Mouse (Mus musculus) duodenum, adult 2 months (tissue): ENCODE results near the gene Mettl4. TPM values are rescaled to one million over a fixed set of nuclear protein-coding genes. Genes with fewer than 3 reads are reported as not detected.

Experiments
- polyA plus RNA-seq: library from polyadenylated mRNA; depleted of rRNA; stranded (reverse); fragments of >200 nt; gene quantifications from 2 replicates; pipeline ENCODE4 v1.2.3, GENCODE M21; 2012; ENCODE audit warnings: low replicate concordance; rRNA removed

Gene Mettl4
- polyA plus RNA-seq, result 0.43 and 0.61 TPM in 2 replicates

DNA sequence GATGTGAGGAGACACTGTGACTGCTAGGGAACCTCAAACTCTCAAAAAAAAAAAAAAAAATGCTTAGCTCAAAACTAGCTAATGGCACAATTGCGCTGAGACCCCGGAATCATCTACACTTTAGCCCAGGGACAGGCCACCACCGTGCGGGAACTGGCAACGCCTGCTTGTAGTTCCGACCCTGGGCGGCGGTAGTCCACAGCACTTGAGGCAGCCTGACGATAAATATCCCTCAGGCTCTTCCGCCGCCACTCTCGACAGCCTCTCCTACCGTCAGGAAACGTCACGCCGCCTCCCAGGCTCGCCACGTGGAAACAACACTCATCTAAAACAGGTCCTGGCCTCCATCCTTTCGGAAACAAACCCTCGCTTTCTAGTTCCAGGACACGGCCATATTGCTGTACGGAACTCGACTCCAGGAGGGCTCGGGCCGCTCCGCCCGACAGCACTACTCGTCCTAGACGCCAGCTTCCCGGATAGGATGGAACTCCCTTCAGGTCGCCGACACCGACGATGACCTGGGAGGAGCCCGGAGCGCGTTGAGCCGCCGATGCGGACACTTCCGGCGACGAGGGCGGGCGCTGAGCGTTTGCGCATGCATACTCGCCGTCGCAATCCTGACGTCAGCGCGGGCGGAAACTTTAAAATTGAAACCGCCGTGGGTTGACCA, at the start of gene Mettl4:
TSS of gene Mettl4 (minus strand) at position 554 of the 670 bp plus-strand sequence.

